Mouse (Mus musculus): ENCODE data around the gene Rbm38. TPM values are rescaled to one million over a fixed set of nuclear protein-coding genes. Genes with fewer than 3 reads are reported as not detected.
A peak's percentile ranks its signal among the peaks of the same experiment; 100 is the strongest.

The Rbm38 gene
- total RNA-seq, 2 experiments from 2014 or later = 3.0 to 4.5 TPM

DNA sequence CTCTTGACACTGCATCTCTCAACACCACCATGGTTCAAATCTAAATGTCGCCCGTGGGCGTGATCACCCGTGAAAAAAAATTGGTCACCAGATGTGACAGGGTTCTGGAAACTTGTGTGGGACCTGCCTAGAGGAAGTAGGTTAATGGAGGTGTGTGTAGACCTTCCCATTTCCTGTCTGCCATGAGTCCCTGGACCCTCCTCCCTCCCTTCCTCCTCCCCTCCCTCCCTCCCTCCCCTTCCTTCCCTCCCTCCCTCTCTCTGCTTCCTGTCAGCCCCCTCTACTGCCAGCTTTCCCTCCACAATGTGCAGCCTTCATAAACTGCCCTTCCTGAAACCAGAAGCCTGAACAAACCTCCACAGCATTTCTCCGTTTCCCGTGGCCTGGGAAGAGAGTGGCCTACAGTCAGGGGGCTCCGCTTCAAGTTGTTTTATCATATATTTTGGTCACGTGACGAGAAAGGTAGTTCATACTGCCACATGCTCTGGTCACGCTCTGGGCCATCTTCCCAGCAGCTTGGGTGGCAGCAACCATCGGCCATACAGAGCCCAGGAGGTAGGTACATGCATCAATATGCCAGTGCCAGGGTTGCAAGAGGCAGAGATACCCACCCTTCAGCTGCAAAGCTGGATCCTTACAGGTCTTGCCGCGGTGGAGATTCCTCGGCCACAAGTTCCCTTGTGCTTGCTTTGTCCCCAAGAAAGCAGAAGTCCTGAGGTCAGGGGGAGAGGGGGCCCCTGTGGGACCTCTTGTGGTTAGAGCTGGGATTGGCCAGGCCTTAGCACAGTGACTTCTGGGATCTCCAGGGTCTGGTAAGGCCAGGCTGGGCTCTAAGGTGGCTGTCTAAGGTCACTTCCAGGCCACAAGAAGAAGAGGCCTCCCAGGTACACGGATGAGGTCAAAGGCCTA, 41.4 kb downstream of the Rbm38 start:
- Histone ChIP-seq H3K27ac (no peak overlapping the region), H3K4me3 (no peak overlapping the region)
- DNase-seq (ENCODE audit: low spot score in 2 of 2) = no peak
- TF ChIP-seq CTCF (conservative IDR thresholded peaks at IDR 0.05) = peak; percentile 48

GRCm38 (mm10) chr2:173063219-173063618, 42.9 kb downstream of the Rbm38 start:
- no peak overlapping the region for H3K27ac ChIP-seq
- TF ChIP-seq CTCF (conservative IDR thresholded peaks at IDR 0.05) = no peak
- DNase-seq (ENCODE audit: low spot score in 2 of 2) = no peak
- no peak overlapping the region for H3K4me3 ChIP-seq

DNA sequence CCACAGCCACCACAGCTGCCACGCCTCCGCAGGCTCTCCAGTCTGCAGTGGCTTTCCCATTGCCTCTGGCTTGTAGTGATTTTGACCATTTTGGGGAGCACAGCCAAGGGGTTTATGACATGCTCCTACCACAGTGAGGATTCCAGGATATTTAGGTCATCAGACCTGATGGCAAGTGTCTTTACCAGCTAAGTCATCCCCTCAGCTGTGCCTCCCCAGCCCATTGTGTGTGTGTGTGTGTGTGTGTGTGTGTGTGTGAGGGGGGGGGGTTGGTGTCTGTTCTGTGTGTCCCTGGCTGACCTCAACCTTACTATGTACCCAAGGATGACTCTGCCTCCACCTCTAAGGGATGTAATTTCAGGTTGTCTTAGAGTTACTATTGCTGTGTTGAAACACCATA, 44.6 kb downstream of the Rbm38 start:
- no peak for DNase-seq (ENCODE audit: low spot score in 2 of 2)
- Histone ChIP-seq H3K27ac (no peak overlapping the region), H3K4me3 (no peak overlapping the region)
- no peak for TF ChIP-seq CTCF (conservative IDR thresholded peaks at IDR 0.05)

DNA sequence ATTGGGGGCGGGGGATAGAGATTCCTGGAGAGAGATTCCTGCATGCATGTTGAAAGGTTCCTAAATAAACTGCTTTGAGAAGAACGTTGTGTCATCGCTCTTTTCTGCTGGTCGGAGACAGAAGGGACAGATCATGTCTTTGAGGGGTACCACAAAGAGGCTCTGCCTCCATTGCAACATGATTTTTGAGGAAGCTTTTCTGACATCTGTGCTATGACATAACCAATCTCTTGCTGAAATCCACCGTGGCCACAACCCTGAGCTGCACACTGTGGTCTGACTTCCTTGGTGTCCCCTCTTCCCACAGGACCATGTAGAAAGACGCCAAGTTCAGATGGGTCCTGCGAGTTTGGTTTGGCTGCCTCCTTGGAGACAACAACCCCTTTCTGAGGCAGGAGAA, 52.6 kb downstream of the Rbm38 start:
- TF ChIP-seq CTCF (conservative IDR thresholded peaks at IDR 0.05) = no peak
- DNase-seq (ENCODE audit: low spot score in 2 of 2) = no peak
- Histone ChIP-seq H3K27ac (no peak overlapping the region), H3K4me3 (no peak overlapping the region)

DNA sequence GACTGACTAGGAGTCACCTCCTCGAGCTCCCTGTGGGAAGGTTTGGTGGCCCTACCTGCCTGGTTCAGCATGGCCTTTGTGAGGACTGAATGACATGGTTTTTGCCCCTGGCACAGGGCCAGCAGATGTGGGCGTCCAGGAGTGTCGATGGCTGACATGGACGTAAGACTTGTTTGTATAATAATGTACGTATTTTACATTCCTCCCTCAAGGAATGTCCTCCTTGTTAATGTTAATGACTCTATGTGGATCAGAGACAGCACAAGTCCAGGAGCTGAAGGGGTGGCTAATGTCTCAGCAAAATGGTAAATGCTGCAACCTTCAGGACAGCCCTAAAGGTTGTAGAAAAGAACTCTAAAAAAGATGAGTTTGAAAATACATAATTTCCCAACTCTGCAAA, 53.4 kb downstream of the Rbm38 start:
- no peak for DNase-seq (ENCODE audit: low spot score in 2 of 2)
- Histone ChIP-seq H3K4me3 (no peak overlapping the region), H3K27ac (no peak overlapping the region)
- TF ChIP-seq CTCF (conservative IDR thresholded peaks at IDR 0.05) = no peak

GRCm38 (mm10) chr2:173076921-173077320, 56.6 kb downstream of the Rbm38 start:
- no peak overlapping the region for H3K4me3 ChIP-seq
- no peak overlapping the region for H3K27ac ChIP-seq
- TF ChIP-seq CTCF (conservative IDR thresholded peaks at IDR 0.05) = no peak
- DNase-seq (ENCODE audit: low spot score in 2 of 2) = no peak

DNA sequence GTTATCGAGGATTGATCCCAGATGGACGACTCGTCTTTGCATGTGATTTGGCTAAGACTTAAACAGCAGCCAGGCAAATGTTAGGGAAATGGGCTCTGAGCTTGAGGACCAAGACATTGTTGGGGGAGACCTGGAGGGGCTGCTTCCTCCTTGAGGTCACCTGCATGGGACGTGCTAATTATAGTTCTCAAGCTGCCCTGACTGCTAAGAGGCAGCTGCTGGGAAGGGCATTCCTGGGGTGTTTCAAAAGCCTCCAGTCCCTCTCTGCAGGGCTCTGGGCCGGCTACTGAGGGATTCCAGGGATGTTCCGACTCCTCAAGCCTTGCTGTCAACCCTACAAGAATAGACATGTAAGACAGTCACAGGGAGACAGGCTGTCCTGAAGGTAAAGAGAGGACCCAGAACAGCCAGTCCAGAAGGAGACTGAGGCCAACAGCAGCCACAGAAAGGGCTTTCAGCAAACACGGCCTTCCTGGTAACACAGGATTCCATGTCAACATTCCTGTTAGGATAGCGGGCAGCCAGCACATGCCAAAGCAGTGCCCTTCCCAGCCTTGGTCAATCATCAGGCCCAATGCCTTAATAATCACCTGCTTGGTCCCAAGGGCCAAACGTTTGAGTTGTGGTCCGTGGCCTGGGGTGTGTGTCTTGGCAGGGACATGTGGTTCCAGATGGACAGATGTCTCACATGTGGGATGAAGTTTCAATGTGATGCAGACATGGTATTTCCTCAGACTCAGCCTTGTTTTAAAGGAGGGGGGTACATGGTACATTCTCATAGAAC, 59.7 kb downstream of the Rbm38 start:
- no peak for TF ChIP-seq CTCF (conservative IDR thresholded peaks at IDR 0.05)

GRCm38 (mm10) chr2:173080785-173081241, 60.5 kb downstream of the Rbm38 start:
- DNase-seq (ENCODE audit: low spot score in 2 of 2) = peak; percentile 51 to 74
- TF ChIP-seq CTCF (conservative IDR thresholded peaks at IDR 0.05) = peak; percentile 99
- Histone ChIP-seq H3K4me3 (no peak overlapping the region), H3K27ac (no peak overlapping the region)

More for the DNA sequence above, 59.7 kb downstream of the Rbm38 start:
- no peak for DNase-seq (ENCODE audit: low spot score in 2 of 2)
- no peak overlapping the region for H3K4me3 ChIP-seq
- H3K27ac ChIP-seq = no peak overlapping the region

- no peak for DNase-seq (ENCODE audit: low spot score in 2 of 2)
- no peak for TF ChIP-seq CTCF (conservative IDR thresholded peaks at IDR 0.05)
- H3K4me3 ChIP-seq = no peak overlapping the region
- no peak overlapping the region for H3K27ac ChIP-seq
Measured at GRCm38 (mm10) chr2:173082706-173083105, 62.4 kb downstream of the Rbm38 start.

DNA sequence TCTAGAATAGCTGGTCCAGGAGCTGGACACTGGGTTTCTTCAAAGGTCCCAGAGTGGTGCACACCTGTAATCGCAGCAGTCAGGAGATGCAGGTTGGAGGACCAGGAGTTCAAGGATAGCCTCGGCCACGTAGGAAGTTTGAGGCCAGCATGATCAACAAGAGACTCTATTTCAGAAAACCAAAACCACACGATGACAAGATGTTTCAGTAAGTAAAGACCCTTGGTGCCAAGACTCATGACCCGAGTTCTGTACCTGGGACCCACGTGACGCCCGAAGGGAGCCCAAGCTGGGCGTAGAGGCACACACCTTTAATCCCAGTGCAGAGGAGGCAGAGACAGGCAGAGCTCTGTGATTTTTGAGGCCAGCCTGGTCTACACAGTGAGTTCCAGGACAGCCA, 62.8 kb downstream of the Rbm38 start:
- DNase-seq (ENCODE audit: low spot score in 2 of 2) = no peak
- H3K27ac ChIP-seq = no peak overlapping the region
- TF ChIP-seq CTCF (conservative IDR thresholded peaks at IDR 0.05) = no peak
- H3K4me3 ChIP-seq = no peak overlapping the region

GRCm38 (mm10) chr2:173083712-173084475, 63.6 kb downstream of the Rbm38 start:
- H3K27ac ChIP-seq = no peak overlapping the region
- no peak for DNase-seq (ENCODE audit: low spot score in 2 of 2)
- no peak for TF ChIP-seq CTCF (conservative IDR thresholded peaks at IDR 0.05)
- H3K4me3 ChIP-seq = no peak overlapping the region

Other genes starting within 250 kb of the Rbm38 start
- 1 to 10 TPM; 4.2 to 5.7 TPM for gene Bmp7, start 80.2 kb upstream of the Rbm38 start, total RNA-seq (2021)
- under 1 TPM in 1 of 2 experiments, not detected in 1; 0.29 TPM for gene Spo11, start 42.8 kb upstream of the Rbm38 start, total RNA-seq (2021)
- 10 to 100 TPM; 76.7 to 90.6 TPM for gene Rae1, start 20.4 kb upstream of the Rbm38 start, total RNA-seq (2021)
- not detected for gene Ctcfl, start 99.0 kb downstream of the Rbm38 start, total RNA-seq (2021)
- gene Pck1, start 132.6 kb downstream of the Rbm38 start, total RNA-seq (2021) = not detected
- gene Zbp1, start 198.4 kb downstream of the Rbm38 start, total RNA-seq (2021) = under 1 TPM in 1 of 2 experiments, not detected in 1; 0.28 TPM